Mouse (Mus musculus): ENCODE measurements around the gene Arhgef7.

- TF ChIP-seq CTCF (IDR thresholded peaks at IDR 0.05; ENCODE audit: low read depth, low read length), result no peak
- TF ChIP-seq POLR2A (IDR thresholded peaks at IDR 0.05; ENCODE audit: extremely low read depth, insufficient read depth, low read length), result no peak
These were observed 51.3 kb downstream of the Arhgef7 start for GRCm38 (mm10) chr8:11778646-11779433.

All from liver, adult 2 months (tissue).